Mouse (Mus musculus) retina, embryonic 14.5 days (tissue): ENCODE results near the gene Map1b.

Source experiments
- DNase-seq: peaks from one replicate; pipeline ENCODE4 v3.0.0-alpha.2; 2015; ENCODE audit warnings: low spot score

Gene Map1b

DNA sequence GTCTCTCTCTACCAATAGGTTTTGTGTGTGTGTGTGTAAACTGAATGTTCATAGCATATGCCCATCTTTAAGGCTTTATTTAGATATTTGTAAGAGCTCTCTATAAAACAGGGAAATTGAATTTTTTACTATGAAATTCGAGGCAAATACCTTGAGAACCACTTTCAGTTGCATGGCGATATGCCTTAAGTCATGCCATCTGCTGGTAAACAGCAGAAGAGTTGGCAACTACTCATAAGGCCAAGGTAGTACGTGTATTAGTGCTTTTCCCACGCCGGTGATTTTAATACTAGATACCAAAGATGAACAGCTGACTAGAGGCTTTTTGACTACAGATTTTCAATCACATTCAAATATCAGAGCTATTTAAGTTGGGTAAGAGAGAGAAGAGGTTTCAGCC lies 27.2 kb downstream of the Map1b start:
- DNase-seq: no peak

DNA sequence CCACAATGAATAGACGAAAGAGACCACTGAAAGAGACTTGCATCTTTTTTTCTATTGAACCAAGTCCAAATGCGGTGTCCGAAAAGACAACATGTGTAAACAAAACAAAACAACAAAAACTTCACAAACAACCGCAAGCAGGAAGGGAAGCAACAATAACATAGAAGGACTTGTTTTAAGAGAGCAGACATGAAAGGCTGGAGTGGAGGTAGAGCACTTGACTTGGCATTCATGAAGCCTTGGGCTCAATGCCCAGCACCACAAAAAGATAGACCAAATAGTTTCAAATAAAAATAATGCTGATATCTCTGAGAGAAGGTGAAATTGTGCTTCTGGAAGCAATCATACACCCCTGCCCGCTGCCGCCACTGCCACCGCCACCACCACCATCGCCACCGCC lies 30.5 kb downstream of the Map1b start:
- DNase-seq: no peak

DNA sequence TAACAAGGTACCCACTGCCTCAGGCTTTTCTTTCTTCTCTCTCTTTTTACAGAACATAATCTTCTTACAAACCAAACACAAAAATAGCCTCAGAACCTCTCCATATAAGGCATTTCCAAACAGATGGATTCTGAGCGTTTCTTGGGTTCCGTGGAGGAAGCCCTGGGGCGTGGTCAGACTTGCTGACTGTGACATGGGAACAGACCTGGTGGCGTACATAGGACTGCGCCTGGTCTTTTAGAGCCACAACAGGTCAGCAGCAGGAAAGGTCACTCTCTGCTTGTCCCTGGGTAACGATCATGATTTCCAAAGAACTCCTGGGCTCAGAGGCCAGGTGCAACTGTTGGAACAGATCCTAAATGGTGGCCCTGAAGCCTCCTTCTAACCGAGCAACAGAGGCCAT lies 31.0 kb downstream of the Map1b start:
- no peak for DNase-seq

DNA sequence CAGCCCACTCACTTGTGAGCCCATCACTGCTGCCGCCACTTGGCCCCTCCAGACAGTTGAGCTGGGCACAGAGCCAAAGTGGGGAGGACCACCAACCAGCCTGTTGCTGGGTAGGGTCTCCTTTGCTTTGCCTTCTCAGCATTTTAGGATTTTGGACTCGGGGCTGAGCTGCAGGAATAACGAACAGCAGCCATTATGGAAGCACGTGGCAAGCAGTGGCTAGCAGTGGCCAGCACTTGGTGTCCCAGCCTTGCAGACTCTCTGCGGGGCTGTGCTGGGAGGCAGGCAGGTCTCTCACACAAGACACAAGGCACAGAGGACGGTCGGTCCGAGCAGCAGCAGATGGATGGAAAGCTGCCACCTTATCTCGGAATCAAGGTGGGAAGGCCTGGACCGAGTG lies 31.4 kb downstream of the Map1b start:
- DNase-seq: no peak

DNA sequence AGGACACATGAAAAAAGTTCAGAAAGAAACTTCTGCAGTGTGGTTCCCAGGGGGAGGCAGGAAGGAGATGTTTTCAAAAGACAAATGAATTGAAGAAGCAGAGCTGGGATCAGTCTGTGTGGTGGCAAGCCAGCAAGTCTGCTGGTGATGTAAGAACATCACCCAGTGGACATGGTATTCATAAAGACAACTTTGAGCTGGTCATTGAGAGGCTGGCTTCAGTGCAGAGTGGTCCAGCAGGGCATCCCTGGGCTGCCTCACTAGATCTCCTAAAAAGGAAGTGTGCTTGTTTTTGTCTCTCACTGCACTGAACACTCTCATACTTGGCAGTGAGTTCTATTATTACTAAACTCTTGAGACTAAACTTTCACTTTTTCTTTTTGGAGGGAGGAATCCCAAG lies 32.9 kb downstream of the Map1b start:
- no peak for DNase-seq

DNA sequence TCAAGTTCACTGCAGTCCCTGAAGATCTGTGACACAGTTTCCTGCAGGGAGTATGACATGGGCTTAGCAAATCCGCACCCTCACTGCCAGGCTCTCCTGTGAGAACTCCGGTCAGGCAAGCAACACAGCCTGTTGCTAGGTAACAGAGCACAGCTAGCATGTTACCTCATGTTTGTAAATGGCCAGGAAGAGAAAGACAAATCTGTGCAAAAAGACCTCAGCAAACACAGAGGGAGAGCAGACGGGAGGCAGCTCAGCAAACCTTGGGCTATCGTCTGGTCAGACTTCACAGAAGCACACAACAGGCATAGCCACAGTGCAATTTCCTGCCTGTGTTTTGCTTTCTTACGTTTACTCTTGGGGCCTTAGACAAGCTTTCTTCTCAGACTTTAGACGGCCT lies 40.9 kb downstream of the Map1b start:
- peak; percentile 78 for DNase-seq

DNA sequence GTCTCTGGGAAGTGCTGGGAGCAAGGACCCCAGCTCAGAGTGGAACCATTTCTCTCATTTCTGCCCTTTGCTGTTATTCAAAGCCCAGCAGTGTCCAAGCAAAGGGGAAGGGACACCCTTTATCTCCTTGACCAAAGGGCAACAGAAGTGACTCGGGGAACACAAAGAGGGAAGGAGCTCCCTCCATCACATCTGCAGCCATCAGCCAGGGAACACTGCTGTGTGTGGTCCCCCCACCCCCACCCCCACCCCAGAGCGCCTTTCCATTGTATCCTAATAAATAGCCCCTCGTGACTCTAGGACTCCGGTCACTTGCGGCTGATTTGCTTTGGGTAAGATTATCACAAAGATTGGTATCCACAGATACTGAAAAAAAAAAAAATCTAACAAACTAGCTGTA lies 41.3 kb downstream of the Map1b start:
- DNase-seq: no peak

DNA sequence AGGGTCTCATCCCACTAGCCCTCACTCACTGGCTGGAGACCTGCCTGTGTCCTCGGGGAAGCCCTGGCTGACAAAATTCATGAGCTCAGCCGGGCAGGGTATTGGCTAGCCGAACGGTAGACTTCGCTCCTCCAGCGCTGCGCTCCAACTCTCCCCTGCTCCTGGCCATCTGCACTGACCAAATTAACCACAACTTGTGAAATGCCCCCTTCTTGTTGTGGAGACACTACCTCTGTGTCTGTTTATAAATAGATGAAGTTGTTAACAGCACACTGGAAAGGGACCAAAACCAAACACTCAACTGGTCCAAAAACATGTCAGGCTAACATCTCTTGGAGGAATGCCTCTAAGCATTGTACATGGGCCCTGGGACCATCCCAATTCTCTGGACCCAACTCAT lies 42.2 kb downstream of the Map1b start:
- DNase-seq: no peak

DNA sequence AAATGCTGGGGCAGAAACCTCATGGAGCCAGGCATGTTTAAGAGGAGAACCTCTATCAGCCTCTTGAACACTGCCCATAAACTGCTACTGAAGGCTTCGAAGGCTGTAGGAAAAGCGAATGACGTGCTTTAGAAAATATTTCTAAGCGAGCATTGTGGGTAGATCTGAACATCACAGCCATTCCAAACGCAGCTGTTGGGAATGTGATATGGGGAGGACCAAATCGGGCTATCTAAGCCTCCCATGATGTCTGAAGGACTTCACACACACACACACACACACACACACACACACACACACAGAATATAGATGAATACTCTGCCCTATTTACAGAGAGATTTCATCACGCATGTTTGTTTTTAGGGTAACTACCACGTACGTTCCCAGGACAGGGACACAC lies 44.3 kb downstream of the Map1b start:
- no peak for DNase-seq

DNA sequence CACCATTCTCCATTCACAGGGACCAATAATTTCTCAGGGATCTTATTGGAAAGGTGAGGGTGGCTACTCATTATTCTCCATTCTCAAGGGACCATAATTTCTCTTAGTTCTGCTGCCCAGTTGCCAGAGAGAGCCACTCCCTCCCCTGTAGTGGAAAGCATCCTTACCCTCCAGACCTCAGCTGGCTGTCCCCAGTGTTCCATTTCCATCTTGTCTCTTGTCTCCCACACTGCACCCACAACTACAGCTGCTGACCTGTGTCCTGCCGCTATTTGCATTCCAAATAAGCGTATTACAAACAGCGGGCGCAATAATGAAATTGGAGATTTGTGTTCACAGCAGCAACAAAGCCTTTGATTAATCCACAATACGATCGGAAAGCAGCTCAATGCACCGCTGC lies 46.3 kb downstream of the Map1b start:
- DNase-seq: no peak

DNA sequence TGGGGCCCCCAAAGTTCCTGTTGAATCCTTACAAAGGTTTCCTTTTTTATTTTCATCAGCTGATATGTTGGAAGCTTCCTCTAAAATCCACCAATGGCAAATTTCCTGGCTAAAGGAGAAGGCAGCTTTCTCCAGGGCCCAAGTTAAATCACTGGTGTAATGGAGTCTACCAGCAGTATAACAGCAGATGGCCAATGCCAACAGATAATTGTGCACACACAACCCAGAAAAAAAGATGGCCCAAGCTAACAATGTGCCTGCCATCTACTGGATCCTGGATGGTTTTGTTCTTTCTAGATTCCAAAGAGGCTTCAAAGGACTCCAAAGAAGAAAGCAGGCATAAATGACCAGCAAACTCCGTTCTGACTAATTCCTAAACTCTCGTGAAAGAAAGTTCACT lies 48.1 kb downstream of the Map1b start:
- no peak for DNase-seq

DNA sequence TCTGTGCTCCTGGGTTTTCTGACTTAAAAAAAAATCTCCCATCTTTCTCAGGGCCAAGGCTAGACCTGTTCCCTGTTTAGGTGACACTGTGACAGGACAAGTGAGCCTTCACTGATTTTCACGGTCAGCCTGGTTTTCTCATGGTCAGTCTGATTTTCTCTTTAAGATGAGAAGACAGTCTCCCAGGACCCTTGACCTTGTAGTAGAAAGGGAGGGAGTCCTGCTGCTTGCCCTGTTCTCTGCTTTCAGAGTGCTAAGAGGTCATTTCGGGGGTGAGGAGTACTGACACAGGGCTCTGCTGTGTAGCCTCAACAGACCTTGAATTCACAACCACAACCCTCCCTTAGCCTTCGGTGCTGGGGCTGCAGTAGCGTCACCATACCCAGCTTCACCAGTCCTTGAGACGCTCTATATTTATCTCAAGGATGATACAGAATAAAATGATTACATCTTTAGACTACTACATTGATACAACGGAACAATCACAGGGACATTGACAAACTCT lies 49.5 kb downstream of the Map1b start:
- DNase-seq: peak; percentile 43

DNA sequence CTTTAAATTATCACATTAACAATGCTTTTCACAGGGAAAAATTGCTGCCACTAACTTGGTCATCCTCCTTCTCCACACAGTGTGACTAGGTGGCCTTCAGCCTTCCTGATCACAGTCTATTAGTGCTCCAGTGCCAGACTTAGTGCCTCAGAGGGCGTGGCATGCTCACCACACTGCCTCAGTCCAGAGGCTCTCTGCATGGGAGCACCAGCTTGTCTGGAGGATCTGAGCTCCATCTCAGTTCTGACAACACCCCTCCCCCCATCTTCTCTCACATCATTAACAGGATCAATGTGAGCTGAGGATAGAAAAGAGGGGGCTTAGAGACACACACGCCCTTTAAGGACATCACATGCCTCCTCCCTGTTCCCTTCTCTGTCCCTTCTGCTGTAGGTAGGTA lies 50.3 kb downstream of the Map1b start:
- peak; percentile 57 for DNase-seq

DNA sequence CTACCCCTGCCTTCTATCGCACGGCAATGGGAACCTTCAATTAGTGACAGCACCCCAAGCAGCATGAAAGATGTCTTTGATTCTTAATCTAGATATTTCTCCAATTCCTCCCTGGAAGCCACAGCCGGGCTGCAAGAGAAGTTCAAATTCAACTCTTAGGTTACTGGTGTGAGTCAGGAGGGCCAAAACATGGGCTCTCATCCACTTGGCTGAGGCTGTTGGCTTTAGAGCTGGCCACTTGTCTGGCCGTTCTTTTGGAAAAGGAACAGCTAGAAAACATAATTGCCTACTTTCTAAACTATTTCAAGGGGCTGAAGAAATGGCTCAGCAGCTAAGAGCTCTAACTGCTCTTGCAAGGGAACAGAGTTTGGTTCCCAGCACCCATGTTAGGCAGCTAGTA lies 51.8 kb downstream of the Map1b start:
- DNase-seq: no peak

DNA sequence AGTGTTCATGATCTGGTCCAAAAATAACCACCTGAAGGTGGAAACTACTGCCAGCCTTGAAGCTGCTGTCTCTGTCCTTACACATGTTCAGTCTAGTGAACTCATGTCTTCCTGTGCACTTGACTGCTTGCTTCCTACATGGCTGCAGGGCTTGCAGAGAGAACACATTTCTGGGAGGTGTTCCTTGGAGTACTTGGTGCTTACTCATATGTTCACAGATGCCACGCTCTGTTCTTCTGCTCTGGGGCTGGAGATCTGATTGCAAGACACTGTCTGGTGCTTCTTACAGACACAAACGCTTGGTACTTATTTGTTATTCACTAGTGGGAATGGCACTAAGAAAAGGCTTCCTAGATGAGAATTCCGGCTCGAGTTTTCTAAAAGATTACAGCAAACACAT lies 54.5 kb downstream of the Map1b start:
- DNase-seq: no peak

DNA sequence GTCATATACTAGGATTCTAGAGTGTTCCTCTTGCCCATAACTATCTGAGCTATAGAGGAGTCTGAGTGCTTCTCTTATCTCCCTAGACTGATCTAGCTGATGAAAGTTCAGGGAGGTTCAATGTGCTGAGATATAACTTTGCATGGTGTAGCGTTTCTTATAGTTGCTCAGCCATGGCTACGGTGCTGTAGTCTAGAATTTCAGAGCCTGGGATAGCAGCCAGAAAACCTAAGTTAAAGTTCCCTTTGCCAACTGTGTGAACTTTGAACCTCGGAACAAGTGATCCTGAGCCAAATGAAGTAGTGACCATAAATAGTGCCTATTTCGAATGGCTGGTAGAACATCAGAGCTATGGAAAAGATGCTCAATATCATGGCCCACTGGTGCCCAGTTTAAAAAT lies 56.7 kb downstream of the Map1b start:
- DNase-seq: no peak

DNA sequence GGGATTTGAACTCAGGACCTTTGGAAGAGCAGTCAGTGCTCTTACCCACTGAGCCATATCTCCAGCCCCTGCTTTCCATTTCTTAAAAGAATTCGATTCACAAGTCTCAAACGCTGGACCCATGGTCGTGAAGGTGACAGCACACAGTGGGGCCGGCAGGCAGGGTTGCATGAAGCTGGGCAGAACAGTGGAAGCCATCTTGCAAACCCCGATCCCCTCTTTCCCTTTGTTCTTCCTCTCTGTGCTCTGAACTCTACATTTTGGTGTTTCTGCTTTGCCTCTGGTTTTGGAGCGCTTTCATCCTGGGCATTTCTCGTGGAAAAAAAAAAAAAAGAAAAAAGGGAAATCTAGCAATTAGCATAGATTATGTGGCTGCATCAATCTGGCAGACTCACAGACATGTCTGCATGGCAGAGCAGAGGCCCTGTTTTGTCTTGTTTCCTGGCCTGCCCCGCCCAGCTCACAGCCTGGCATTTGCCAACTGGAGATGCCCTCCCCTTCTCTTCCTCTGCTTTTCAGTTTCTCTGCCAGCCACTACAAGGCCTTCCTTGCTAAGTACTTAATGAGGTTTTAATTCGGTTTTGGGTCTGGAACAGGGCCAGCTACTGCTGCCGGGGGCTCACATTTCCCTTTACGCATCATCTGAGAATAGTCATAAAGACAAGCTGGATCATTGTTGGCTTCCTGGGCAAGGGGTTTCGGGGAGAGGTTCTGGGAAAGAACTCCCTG lies 57.5 kb downstream of the Map1b start:
- DNase-seq: no peak

DNA sequence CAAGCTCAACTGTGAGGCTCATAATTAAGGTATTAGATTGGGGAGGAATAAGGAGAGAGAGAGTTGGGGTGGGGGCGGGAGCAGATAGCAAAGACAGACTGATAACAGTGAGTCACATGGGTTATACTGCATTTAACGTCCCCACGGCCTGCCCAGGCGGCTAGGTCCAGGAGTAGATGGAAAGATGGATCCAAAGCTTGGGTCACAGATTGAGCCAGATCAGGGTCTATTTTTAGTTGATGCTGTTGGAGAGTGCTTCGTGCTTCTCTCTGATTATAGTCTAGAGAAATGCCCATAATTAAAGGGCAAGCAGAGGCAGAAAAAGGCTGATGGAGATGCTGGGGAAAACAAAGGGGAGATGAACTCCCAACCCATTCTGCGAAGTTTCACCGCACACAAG lies 61.4 kb downstream of the Map1b start:
- DNase-seq: no peak

DNA sequence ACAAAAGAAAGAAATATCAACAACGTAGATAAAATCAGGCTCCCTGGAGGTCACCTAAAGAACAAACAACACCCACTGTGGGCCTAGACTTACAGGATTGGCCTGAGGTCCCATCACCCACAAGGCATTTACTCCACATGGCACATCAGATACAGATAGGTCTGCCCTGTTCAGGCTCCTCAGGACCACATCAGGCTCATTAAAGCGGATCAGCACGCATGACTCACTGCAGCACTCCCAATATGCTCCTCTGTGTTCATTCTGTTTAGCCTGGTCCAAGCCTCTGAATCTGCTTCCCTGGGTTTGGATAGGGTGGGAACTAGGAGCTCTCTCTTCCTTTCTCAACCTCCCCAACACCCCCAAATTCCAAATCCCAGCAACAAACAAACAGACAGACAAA lies 63.9 kb downstream of the Map1b start:
- no peak for DNase-seq

DNA sequence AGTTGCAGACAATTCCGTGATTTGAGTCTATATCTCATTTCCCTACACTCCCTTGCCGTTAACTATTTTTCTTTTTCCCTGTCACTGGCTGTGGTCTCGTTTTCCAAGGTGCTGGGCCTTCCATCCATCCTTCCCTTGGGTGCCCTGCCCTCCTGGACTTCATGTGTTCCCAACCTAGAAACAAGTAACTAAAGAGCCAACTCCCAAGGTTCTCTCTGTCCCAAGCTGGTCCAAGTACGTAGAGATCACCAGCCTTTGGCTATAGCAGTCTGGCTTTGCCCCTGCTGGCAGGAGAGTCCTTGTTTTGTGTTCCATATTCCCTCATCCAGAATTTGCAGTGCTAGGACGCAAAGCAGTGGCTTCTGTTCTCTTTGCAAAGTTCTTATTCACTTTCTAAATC lies 65.1 kb downstream of the Map1b start:
- DNase-seq: no peak

DNA sequence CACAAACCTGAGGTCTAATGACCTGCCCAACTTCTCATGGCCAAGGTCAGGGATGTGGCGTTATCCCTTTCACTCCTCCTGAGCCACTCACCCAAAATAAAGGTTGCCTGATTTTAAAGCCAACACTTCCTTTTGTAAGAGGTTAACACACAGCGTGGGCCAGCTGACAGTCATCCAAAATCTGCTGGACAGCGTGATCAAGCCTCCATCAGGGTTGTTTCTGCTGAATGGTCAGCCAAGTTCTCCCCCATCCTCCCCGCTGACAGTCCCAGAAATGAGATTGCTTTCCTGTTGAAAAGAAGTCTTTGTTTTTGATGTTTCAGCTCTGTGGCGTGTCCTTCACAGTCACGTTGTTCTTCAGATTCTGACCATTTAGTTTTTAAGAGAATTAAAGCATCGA lies 65.6 kb downstream of the Map1b start:
- DNase-seq: no peak

DNA sequence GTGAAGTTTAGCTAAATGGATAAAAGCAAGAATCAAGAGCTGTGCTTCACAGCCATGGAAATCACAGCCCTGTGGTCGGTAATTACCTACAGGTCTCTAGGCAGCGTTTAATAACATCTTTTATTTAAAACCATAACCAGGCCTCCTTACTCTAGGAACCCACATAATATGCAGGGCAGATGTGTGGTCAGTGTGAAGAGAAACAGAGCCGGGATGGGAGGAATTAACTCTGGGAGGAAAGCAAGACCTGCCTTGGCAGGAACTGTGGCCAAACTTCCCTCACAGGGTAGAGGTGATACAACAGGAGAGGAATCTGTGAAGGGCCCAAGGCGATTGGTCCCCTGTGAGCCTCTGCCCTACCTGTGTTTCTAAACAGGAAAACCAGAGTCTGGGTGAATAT lies 66.8 kb downstream of the Map1b start:
- no peak for DNase-seq

DNA sequence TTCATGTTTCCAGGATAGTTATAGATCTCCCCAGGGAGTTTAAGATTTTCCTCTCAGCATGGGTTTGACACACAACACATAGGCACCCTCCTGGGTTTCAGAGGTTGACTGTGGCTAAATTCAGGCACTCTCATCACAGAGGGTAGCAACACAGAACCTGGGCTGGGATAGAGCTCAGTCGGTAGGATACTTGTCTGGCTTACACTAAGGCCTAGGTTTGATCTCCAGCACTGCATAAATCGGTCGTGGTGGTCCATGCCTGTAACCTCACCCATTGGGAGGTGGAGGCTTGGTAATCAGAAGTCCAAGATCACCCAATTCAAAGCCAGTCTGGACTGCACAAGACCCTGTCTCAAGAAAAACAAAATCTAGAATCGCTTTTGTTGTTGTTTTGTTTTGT lies 68.1 kb downstream of the Map1b start:
- no peak for DNase-seq

DNA sequence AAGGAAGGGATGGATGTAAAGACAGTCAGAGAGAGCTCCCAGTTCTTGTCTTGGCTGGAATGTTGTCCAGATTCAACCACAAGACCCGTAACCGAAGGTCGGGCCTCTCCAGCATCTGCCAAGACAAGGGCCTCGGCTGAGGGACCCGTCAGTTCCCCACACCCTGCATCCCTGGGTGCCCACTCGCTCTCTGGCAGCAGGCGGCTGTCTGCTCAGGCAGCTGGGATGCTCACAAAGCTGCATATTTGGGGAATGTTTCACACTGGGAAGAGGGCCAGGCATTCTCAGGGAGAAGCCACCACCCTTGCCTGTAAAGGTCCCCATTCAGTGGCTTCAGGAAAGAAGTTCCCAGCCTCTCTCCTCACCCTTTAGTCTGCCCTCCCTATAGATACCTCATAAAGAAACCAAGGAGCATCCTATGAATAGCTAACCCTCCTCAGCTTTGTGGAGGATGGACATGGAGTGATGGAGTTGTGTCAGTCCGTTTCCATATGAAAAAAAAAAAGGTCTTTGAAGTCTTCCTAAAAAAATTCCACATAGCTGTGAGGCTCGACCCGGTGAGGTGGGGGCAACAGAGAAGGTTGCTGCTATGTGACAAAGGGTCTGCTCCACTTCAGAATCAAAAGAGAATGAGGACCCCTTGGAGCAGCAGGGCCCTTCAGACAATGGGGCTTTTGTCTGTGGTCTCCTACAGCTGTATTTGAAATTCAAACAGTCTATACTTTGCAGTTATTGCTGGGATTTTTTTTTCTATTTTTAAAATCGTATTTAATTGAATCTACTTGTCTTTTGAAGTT lies 68.7 kb downstream of the Map1b start:
- peak; percentile 55 for DNase-seq
